Mouse (Mus musculus): ENCODE data around the gene Grin2b.

Gene Grin2b

DNA sequence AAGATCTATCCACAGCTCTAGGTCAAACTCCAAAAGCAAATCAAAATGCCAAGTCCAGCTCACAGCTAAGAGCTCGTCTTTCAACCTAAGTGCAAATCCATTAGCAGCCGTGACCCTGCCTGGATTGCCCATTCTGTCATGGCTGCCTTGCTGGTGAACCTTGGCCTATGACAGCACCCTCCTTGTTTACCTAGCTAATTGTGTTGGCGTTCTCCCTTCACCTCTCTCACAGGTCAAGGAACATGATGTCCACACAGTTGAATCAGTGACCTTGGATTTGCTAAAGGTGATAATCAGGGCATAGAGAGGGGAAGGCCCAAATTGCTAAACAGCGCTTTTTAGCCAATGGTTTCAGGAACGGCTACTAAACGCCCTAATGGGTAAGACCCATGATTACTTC, 165.2 kb downstream of the Grin2b start:
- no peak for DNase-seq (ENCODE audit: low spot score in 2 of 2)

DNA sequence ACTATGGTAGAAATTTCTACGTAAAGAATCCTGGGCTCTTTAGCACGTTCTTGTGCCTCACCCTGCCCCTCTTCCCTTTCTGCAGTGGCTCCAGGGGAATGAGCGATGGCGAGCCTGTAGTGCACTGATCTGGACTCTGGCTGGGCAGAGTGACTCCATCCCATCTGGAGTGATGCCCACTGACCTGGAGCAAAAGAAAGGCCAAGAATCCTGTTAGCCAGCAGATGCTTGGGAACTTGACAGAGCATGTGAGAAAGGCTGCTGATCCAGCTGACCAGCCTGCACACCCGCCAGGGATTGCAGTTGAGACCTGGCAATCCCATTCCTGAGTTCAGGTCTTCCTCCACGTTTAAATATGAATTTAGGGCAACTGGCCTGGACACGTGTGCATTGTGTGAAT, 178.6 kb downstream of the Grin2b start:
- DNase-seq (ENCODE audit: low spot score in 2 of 2), result no peak

DNA sequence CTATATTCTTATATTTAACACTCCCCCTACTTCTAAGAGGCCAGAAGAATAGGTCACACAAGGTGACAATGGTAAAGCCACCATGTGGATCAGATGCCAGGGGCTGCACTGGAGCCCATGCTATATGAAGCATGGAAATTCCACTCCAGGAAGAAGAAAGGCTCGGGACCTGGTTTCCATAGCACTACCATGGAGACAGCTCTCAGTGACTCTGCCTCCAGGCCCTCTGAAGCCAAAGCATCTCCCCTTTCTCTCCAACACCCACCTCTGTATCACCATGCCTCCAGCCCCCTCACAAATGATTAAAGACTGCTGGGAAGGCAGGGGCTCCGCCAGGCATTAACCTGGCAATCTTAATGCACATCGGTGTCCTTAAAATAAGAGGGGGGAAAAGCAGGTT, 179.4 kb downstream of the Grin2b start:
- DNase-seq (ENCODE audit: low spot score in 2 of 2), result no peak

DNA sequence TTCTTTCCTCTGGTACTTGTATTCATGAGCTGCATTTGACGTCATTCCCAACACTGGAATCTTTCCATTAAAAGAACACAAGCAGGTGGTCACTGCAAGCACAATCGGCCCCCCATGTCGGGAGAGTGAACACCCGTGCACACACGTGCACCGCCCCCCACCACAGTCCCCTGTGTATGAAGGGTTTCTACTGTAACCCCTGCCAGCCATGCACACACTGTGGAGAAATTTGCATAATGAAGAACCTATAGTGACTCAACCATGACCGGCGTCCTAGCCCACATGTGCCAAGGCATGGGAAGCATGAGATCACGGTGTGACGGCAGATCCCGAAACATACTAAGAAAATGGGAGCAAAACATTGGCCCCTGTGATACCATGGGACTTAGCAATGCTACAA, 179.9 kb downstream of the Grin2b start:
- no peak for DNase-seq (ENCODE audit: low spot score in 2 of 2)

DNA sequence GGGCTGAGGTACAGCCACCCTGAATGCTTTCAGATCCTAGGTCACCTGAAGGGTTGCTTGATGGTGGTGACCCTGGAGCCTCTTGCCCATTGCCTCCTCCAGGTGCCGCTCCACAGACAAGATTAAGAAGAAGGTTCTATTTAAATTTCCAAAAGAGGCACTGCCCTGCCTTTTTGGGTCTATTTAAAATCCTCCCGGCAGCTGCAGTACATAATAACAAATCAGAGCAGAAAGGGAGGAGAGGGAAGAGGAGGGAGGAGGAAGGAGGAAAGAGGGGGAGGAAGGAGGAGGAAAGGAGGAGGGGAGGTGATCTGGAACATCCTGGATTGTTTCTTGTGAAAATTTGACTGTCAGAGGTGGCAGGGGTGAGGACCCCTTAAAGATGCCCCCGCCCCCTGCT, 197.2 kb downstream of the Grin2b start:
- DNase-seq (ENCODE audit: low spot score in 2 of 2), result no peak

DNA sequence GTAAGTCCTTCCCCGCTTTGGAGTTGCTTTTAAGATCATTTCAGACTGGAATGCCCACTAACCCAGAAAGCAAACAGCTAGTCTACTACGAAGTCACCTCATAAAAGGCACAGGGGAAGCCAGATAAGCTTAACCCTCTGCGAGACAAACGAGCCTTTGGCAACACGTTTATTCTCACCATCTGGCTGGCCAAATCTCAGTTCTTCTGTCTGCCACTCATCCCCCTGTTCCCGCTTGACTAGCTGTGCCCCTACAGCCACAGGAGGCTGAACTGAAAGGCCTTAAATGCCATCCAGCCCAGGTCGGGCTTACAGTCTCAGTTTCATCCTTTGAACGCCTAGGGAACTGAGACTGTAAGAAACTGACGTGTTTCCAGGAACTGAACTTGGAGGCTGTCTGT, 200.8 kb downstream of the Grin2b start:
- no peak for DNase-seq (ENCODE audit: low spot score in 2 of 2)

DNA sequence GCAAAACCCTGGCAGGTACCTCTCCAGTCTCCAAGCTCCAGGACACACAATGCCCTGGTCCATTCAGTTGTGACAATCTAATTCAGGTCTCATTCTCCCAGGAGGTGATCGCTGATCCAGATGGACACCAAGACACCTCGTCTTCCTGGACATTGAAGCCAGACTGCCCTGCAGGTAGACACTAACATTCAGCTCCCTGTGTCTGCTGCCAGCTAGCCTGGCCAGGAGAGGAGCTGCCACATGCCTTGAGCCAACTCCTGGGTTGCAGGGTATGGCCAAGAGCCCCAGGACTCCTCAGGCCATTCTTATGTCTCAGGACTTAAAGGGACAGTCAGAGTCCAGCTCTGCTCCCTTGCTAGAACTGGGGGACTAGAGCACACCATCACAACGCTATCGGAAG, 201.8 kb downstream of the Grin2b start:
- no peak for DNase-seq (ENCODE audit: low spot score in 2 of 2)

DNA sequence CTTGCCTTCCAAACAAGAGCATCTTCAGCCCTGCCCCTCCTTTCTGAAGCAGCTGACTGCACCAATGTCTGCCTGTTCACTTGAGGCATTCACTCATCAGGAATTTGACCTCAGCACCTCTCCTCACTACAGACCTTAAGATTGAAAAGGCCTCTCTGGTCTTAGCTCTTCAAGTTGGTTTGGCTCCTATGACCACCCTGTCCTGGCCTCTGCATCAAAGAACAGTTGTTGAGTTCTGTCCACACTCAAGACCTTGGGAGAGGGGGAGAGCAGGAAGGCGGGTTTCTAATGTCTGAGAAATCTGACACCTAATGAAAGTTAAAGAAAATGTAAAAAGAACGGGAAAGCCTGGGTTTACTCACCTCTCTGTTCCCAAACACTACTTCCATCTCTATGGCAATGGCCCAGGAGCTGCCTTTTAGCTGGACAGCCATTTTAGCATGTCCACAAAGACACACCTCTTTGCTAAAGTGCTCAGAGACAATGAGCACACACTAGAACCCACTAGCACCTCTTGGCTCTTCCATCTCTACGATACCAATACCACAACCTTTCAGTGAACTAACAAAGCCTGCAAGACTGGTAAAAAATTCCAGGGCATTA, 202.5 kb downstream of the Grin2b start:
- no peak for DNase-seq (ENCODE audit: low spot score in 2 of 2)

DNA sequence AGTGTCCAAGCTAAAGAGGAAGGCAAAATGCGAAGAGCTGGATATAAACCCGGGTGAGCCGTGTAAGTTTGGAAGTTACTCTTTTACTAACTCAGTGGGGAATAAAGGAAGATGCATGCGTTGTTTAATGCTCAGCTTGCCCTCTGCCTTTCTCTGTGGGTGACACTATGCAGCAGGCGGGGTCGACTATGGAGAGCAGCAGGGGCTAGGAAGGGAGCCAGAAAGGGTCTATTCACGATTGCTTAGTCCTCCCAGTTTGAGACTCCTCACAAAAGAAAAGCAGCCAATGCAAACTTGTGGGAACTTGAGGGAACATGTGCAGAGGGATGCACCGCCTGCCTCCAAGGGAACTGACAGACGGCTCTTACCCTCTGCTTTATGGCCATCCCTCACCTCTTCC, 211.5 kb downstream of the Grin2b start:
- DNase-seq (ENCODE audit: low spot score in 2 of 2), result no peak

DNA sequence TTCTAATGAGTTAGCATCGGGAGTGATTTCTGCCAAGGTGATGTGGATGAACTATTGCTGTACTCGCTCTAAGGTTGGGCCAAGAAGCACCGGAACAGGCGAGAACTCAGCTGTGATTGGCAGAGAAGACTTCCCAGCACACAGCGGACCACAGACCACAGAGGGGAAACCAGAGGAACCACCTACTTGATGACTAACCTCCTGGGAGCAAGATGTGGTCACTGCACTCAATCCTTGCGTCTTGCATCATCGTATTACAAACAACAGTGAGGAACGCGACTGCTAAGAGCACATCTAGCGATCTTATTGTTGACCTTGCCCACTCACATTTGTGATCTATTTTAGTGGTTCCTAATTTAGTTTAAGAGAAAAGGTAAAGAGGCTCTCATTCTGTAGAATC, 213.7 kb downstream of the Grin2b start:
- DNase-seq (ENCODE audit: low spot score in 2 of 2), result no peak

DNA sequence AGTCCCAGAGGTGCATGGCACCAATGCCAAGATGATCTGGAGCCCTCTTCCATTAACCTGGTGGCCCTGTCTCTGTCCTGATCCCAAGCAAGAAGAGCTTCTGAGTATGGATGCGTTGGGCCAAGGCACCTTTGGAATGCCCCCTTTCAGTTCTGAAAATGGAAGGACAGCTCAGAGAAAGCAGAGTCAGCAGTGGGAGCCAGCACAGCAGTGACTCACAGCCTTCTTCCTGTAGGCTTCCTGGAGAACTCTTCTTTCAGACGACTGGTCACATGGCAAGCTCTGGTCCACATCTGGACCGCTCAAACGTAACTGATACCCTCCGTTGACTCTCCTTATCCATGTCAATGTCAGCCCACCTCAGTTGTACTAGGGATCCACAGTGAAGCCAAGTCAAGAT, 221.6 kb downstream of the Grin2b start:
- no peak for DNase-seq (ENCODE audit: low spot score in 2 of 2)

DNA sequence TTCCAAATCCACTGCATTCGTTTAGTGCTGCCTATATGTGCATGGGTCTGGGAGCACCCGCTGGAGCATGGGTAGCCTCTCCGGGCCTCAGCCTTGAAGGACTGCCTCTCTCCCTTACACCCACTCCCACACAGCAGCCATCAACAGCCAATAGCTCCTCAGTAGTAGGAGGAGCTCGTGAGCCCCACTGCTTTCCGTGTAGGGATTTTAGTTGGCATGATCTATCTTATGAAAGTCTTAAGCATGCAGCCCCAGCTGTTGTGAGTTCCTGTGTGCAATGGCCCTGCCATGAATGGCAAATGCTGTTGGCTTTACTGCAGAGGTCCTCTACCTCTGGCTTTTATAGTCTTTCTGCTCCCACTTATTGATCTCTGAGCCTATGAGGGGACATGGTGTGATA, 227.8 kb downstream of the Grin2b start:
- DNase-seq (ENCODE audit: low spot score in 2 of 2), result no peak

DNA sequence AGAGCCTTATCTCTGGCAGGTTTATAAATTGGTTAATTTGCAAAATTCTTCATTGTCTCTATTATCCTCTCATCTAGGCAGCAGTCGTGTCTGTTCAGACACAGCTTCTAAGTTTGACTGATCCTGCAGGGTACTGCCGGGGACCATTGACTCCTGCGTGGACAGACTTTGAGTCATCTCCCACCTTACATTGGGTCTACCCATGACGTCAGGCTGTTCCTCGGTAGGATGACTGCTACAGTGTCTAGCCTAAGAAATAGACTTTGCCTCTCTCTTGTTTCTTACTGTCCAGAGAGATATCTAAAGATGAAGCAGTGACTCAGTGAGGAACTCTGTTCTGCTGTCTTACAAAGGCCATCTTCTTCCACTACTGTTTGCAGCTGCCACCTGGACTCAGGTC, 229.0 kb downstream of the Grin2b start:
- no peak for DNase-seq (ENCODE audit: low spot score in 2 of 2)

DNA sequence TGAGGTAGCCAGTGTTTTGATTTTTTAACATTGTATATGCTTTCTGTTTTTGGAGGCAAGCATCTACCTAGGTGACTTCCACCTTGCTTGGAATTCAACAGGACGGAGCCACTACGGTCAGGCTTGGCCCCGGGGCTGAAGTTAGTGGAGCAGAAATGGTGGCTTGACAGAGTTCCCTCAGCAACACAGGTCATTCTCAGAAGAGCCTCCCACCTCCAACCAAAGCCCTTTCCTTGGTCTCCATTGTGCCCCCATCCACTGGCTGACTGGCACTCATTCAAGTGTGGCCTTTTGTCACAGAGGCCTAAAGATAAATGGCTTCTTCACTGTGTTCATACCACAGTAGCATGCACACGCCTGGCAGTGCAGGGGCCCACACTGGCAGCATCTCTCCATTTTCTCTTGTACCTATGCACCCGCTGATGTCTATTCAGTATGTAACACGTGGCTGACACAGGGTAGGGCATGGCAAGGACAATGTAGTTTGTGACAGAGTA, 230.1 kb downstream of the Grin2b start:
- no peak for DNase-seq (ENCODE audit: low spot score in 2 of 2)

DNA sequence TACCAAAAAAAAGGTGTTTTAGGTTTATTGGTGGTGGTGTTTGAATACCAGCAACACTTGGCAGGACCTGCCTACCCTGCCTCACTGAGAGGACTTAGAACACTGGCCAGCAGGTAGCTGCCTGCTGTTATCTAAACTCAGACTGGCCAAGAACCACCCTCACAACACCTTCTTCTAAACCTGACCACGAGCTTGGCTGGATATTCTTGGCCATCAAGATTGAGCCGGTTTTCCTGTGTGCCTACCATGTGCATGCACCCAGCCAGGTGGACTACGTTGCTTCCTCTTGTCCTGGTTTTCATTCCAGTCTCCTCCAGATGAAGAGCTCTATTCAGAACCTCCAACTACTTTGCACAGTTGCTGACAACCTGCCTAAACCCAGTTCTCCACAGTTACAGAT, 240.4 kb downstream of the Grin2b start:
- no peak for DNase-seq (ENCODE audit: low spot score in 2 of 2)

DNA sequence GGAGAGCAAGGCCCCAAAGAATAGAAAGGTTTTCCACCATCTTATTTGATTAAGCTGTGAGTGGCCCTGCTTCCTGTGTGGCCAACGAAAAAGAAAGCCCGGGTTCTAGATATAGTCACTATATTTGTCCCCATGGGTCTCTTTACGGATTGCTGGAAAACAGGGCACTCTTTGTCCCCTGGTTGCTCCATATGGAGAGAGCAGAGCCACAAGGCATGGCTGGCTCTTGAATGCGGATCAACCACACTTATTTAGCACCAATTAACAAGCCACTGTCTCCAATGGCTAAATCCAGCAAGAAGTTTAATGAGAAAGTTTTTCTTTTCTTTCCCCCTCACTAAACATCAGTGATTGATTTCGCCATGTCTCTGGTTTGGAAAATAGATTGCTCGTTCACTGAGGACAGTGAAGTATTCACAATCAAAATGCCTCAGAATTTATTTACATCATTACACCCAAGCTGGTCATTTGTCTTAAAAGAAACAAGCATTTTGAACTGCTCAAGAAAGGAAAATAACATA, 240.9 kb downstream of the Grin2b start:
- no peak for DNase-seq (ENCODE audit: low spot score in 2 of 2)

DNA sequence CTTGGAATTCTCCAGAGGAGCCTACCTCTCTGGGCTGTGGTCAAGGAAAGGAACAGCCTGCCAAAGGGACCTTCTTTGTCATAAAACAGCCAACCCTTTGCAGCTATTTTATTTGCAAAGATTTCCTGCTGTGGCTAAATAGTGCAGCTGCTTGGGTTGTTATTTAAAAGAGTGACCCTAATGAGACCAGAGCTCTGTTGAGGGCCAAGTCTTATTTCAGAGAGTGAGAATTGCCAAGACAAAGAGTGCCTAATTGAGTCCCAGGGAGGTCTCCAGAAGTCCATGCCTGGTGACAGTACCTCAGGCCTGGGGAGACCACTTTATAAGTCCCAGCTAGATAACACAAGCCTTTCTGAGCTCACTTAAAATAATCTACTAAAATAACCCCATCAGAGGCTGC, 255.6 kb downstream of the Grin2b start:
- no peak for DNase-seq (ENCODE audit: low spot score in 2 of 2)

DNA sequence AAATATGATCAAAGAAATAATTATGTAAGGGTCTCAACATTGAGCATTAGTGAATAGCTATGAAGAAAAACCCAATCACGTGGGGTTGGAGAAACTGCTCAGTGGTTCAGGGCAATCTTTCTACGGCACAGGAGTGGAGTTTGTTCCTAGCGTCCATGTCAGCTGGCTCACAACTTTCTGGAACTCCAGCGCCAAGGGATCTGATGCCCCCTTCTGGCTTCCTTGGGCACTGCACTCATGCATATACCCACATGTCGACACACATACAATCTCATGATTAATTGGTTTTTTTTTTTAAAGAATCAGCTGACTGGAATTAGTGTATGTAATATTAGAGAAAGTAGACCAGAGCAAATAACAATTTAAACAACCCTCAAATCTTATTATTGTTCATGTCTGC, 258.7 kb downstream of the Grin2b start:
- DNase-seq (ENCODE audit: low spot score in 2 of 2), result no peak

DNA sequence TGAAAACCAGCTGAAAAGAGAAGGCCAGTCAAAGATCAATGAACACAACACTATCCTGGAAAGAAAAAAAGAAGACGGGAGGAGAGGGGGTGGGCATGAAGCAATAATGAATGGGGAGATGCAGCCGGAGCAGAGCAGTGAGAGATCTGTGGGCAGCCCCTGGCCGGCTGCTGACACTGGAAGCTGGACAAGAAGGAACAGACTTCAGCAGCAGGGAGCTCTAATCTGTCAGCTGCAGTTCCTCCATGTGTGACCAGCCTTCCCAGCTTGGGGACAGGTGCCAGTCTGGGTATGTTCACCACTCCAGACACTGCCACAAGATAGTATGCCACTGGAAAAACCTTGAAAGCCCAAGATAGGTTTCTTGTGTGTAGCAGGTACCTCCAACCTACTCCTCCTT, 261.2 kb downstream of the Grin2b start:
- no peak for DNase-seq (ENCODE audit: low spot score in 2 of 2)

DNA sequence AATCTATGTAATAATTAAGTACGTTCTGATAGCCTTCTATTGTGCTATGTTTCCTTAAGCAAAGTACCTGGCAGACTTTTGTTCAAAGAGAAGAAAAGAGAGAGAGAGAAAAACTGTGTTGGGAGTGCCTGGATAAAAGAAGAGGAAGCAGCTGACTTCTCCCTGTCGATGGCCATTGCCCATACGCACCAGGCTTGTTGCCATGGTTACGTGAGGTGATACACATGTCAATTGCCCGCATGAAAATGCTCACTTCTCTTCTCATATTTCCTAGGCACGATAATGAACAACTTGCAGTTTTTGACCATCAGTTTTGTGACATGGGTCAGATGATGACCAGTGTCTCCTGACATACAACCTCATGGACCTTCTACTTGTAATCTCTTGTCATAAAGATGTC, 262.2 kb downstream of the Grin2b start:
- DNase-seq (ENCODE audit: low spot score in 2 of 2), result no peak

DNA sequence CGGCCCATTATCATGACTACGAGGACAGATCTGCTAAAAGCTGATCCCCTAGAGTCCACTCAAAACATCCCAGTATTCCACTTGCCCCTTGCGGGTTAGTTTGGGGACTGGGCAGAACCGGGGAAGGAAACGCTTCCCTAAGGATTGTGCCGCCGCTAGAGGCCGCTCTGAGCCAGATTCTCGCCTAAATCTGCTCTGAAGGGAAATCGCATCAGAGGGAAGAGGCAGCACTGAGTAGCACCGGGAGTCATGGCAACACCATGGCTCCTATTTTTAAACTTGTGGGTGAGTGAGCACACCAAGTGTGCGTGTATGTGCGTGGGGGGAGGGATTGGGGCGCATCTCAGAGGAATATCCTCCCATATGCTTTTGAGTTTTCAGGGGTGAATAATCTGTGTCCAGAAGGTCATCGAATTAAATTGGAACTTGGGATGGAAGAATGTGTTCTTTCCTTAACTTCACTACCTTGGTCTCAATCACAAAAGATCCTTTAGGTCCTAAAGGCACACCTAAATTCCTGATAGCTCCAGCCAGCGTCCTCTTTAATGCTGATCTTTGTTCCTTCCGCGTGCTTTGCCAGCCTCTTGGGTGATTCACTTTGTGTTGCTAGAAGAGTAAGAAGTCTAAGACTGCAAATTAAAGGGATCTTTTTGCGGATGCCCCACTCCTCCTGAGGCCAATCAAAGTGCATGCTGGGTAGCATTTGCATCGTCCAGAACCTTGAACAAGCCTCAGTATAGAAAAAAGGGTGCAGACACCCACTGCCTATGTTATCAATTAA, 265.6 kb downstream of the Grin2b start:
- DNase-seq (ENCODE audit: low spot score in 2 of 2), result peak; percentile 92 to 93

DNA sequence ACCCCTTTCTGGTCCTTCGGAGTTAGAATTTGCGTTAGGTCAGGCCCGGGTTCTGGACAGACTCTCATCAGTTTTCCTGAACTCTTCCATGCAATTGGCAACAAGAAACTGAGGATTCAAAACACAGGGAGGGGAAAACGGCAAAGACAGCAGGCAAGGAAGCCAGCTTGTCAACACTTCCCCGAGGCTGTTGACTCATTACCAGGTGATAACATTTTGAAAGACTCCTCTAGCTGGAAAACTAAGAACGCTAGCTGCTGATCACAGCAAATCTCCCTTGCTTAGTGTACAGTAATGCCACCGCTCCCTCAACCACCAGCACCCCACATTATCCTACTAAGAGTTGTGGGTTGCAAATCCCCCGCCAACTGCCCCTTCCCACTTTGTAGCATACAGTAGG, 266.2 kb downstream of the Grin2b start:
- DNase-seq (ENCODE audit: low spot score in 2 of 2), result no peak

DNA sequence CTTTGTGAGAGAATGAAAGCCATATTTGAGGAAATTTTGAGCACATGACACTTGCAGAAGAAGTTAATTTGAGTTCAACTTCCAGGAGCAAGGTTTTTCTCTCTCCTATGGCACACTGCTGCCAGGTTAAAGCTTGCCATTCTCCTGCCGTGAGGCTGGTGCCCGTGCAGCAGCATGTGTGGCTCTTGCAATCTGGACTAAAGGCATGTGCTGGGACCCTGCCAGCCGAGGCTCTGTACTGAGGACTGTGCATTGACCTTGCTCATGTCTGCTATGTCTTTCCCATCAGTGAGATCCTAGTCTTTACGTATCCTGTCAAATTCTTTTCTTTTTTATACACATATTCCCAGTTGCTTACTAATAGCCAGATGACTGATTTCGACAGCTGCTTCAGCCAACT, 268.9 kb downstream of the Grin2b start:
- no peak for DNase-seq (ENCODE audit: low spot score in 2 of 2)

Data from frontal cortex, postnatal 36 days (tissue).